Mouse (Mus musculus): ENCODE measurements around the gene Pcbp2. TPM values are rescaled to one million over a fixed set of nuclear protein-coding genes. Genes with fewer than 3 reads are reported as not detected.
A peak's percentile ranks its signal among the peaks of the same experiment; 100 is the strongest.

The Pcbp2 gene
- polyA plus RNA-seq, 1 experiment from 2014 or later = 194 TPM

- Histone ChIP-seq H3K4me2 (ENCODE audit: low read length) (peak overlapping the region; percentile 77), H3K36me3 (ENCODE audit: control insufficient read depth, insufficient read depth, low read length) (peaks cover 9% of the 10 kb centered on the region), H3K9me3 (ENCODE audit: control insufficient read depth, low read length) (no peaks in the 10 kb centered on the region), H3K27me3 (ENCODE audit: control insufficient read depth, insufficient read depth, low read length) (no peaks in the 10 kb centered on the region), H3K4me3 (ENCODE audit: control insufficient read depth in 1 of 2, insufficient read depth in 1 of 2, low read depth in 1 of 2, low read length in 2 of 2) (peak overlapping the region in 1 of 2 experiments; percentile 56; a peak in 2 of 4 replicates), H3K27ac (replicated peaks in 1 of 2; ENCODE audit: control insufficient read depth in 1 of 2, insufficient read depth in 1 of 2, low read depth in 2 of 2, low read length in 2 of 2) (peak overlapping the region in 1 of 2 experiments; percentile 70; a peak in 2 of 4 replicates), H3K4me1 (ENCODE audit: control insufficient read depth in 2 of 2, insufficient read depth in 2 of 2, low read length in 2 of 2) (peaks cover 9 to 28% of the 10 kb centered on the region in 2 experiments), H3K9ac (ENCODE audit: low read length) (peak overlapping the region; percentile 74)
- ATAC-seq (ENCODE audit: insufficient number of reproducible peaks, insufficient read depth, low FRiP score, low read depth) = no peak
- 58% methylated on average over 5 of the region's 5 CpGs for WGBS
Observed at GRCm38 (mm10) chr15:102458050-102458736, 12.1 kb upstream of the Pcbp2 start.

GRCm38 (mm10) chr15:102458904-102459317 lies 11.4 kb upstream of the Pcbp2 start, which contains the start of gene Prr13:
Gene Prr13 (plus strand): TSS chr15:102459028.
- under 1% methylated on average over 19 of the region's 19 CpGs for WGBS
- Histone ChIP-seq H3K4me3 (ENCODE audit: control insufficient read depth in 1 of 2, insufficient read depth in 1 of 2, low read depth in 1 of 2, low read length in 2 of 2) (peak within 1 kb of the TSS; percentile 37 to 56), H3K4me1 (ENCODE audit: control insufficient read depth in 2 of 2, insufficient read depth in 2 of 2, low read length in 2 of 2) (peaks cover 9 to 28% of the 10 kb centered on the region in 2 experiments), H3K4me2 (ENCODE audit: low read length) (peak within 1 kb of the TSS; percentile 77), H3K27ac (replicated peaks in 1 of 2; ENCODE audit: control insufficient read depth in 1 of 2, insufficient read depth in 1 of 2, low read depth in 2 of 2, low read length in 2 of 2) (peak within 1 kb of the TSS in 1 of 2 experiments; percentile 70; a peak in 3 of 4 replicates), H3K9ac (ENCODE audit: low read length) (peak within 1 kb of the TSS; percentile 74), H3K27me3 (ENCODE audit: control insufficient read depth, insufficient read depth, low read length) (no peaks in the 10 kb centered on the region), H3K36me3 (ENCODE audit: control insufficient read depth, insufficient read depth, low read length) (peaks cover 12% of the 10 kb centered on the region), H3K9me3 (ENCODE audit: control insufficient read depth, low read length) (no peaks in the 10 kb centered on the region)
- ATAC-seq (ENCODE audit: insufficient number of reproducible peaks, insufficient read depth, low FRiP score, low read depth) = peak; percentile 76

GRCm38 (mm10) chr15:102459381-102459780 lies 11.0 kb upstream of the Pcbp2 start:
- H3K4me3 ChIP-seq (ENCODE audit: control insufficient read depth in 1 of 2, insufficient read depth in 1 of 2, low read depth in 1 of 2, low read length in 2 of 2) = peak overlapping the region; percentile 37 to 56
- peak overlapping the region in 1 of 2 experiments; percentile 70; a peak in 2 of 4 replicates for H3K27ac ChIP-seq (replicated peaks in 1 of 2; ENCODE audit: control insufficient read depth in 1 of 2, insufficient read depth in 1 of 2, low read depth in 2 of 2, low read length in 2 of 2)
- H3K4me2 ChIP-seq (ENCODE audit: low read length) = peak overlapping the region; percentile 77
- H3K9ac ChIP-seq (ENCODE audit: low read length) = peak overlapping the region; percentile 74
- H3K36me3 ChIP-seq (ENCODE audit: control insufficient read depth, insufficient read depth, low read length) = peaks cover 12% of the 10 kb centered on the region
- 35% methylated on average over 6 of the region's 6 CpGs for WGBS
- no peaks in the 10 kb centered on the region for H3K27me3 ChIP-seq (ENCODE audit: control insufficient read depth, insufficient read depth, low read length)
- peaks cover 9 to 28% of the 10 kb centered on the region in 2 experiments for H3K4me1 ChIP-seq (ENCODE audit: control insufficient read depth in 2 of 2, insufficient read depth in 2 of 2, low read length in 2 of 2)
- no peak for ATAC-seq (ENCODE audit: insufficient number of reproducible peaks, insufficient read depth, low FRiP score, low read depth)
- no peaks in the 10 kb centered on the region for H3K9me3 ChIP-seq (ENCODE audit: control insufficient read depth, low read length)

- H3K4me2 ChIP-seq (ENCODE audit: low read length) = peak overlapping the region; percentile 77
- peaks cover 12% of the 10 kb centered on the region for H3K36me3 ChIP-seq (ENCODE audit: control insufficient read depth, insufficient read depth, low read length)
- H3K9me3 ChIP-seq (ENCODE audit: control insufficient read depth, low read length) = no peaks in the 10 kb centered on the region
- WGBS = 45% methylated on average over 5 of the region's 5 CpGs
- peak overlapping the region; percentile 12 to 56; a peak in 2 of 4 replicates for H3K4me3 ChIP-seq (ENCODE audit: control insufficient read depth in 1 of 2, insufficient read depth in 1 of 2, low read depth in 1 of 2, low read length in 2 of 2)
- peaks cover 9 to 28% of the 10 kb centered on the region in 2 experiments for H3K4me1 ChIP-seq (ENCODE audit: control insufficient read depth in 2 of 2, insufficient read depth in 2 of 2, low read length in 2 of 2)
- H3K9ac ChIP-seq (ENCODE audit: low read length) = 0 out of 2 replicates have a peak overlapping the region, but pooled peaks have one; percentile 74
- H3K27ac ChIP-seq (replicated peaks in 1 of 2; ENCODE audit: control insufficient read depth in 1 of 2, insufficient read depth in 1 of 2, low read depth in 2 of 2, low read length in 2 of 2) = peak overlapping the region in 1 of 2 experiments; percentile 28; a peak in 2 of 4 replicates
- no peaks in the 10 kb centered on the region for H3K27me3 ChIP-seq (ENCODE audit: control insufficient read depth, insufficient read depth, low read length)
- no peak for ATAC-seq (ENCODE audit: insufficient number of reproducible peaks, insufficient read depth, low FRiP score, low read depth)
Observed at GRCm38 (mm10) chr15:102459847-102460246, 10.5 kb upstream of the Pcbp2 start.

DNA sequence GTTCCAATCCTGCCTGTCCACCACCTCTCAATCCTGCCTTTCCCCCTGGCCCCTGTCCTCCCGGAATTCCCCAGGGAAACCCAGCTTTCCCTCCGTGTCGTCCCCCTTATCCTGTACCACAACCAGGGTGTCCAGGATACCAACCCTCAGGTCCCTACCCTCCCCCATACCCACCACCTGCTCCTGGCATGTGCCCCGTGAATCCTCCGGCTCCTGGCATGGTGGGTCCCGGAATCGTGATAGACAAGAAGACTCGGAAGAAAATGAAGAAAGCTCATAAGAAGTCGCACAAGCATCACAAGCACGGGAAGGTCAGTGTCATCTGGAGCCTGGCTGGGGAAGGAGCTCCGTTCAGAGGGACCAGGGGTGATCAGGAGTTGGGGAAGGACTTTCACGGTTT lies 9.9 kb upstream of the Pcbp2 start:
- peak overlapping the region; percentile 77 for H3K4me2 ChIP-seq (ENCODE audit: low read length)
- H3K9me3 ChIP-seq (ENCODE audit: control insufficient read depth, low read length) = no peaks in the 10 kb centered on the region
- H3K27me3 ChIP-seq (ENCODE audit: control insufficient read depth, insufficient read depth, low read length) = no peaks in the 10 kb centered on the region
- no peak overlapping the region for H3K9ac ChIP-seq (ENCODE audit: low read length)
- H3K36me3 ChIP-seq (ENCODE audit: control insufficient read depth, insufficient read depth, low read length) = peaks cover 12% of the 10 kb centered on the region
- no peak for ATAC-seq (ENCODE audit: insufficient number of reproducible peaks, insufficient read depth, low FRiP score, low read depth)
- no peak overlapping the region for H3K27ac ChIP-seq (replicated peaks in 1 of 2; ENCODE audit: control insufficient read depth in 1 of 2, insufficient read depth in 1 of 2, low read depth in 2 of 2, low read length in 2 of 2)
- H3K4me1 ChIP-seq (ENCODE audit: control insufficient read depth in 2 of 2, insufficient read depth in 2 of 2, low read length in 2 of 2) = peaks cover 9 to 28% of the 10 kb centered on the region in 2 experiments
- WGBS = 70% methylated on average over 12 of the region's 12 CpGs
- H3K4me3 ChIP-seq (ENCODE audit: control insufficient read depth in 1 of 2, insufficient read depth in 1 of 2, low read depth in 1 of 2, low read length in 2 of 2) = peak overlapping the region in 1 of 2 experiments; percentile 56; a peak in 1 of 4 replicates

GRCm38 (mm10) chr15:102460971-102461370 lies 9.4 kb upstream of the Pcbp2 start:
- H3K27ac ChIP-seq (replicated peaks in 1 of 2; ENCODE audit: control insufficient read depth in 1 of 2, insufficient read depth in 1 of 2, low read depth in 2 of 2, low read length in 2 of 2) = no peak overlapping the region
- peaks cover 9 to 28% of the 10 kb centered on the region in 2 experiments for H3K4me1 ChIP-seq (ENCODE audit: control insufficient read depth in 2 of 2, insufficient read depth in 2 of 2, low read length in 2 of 2)
- H3K9me3 ChIP-seq (ENCODE audit: control insufficient read depth, low read length) = no peaks in the 10 kb centered on the region
- peaks cover 12% of the 10 kb centered on the region for H3K36me3 ChIP-seq (ENCODE audit: control insufficient read depth, insufficient read depth, low read length)
- H3K27me3 ChIP-seq (ENCODE audit: control insufficient read depth, insufficient read depth, low read length) = no peaks in the 10 kb centered on the region
- peak overlapping the region; percentile 77; the same call in 1 of the 2 replicates for H3K4me2 ChIP-seq (ENCODE audit: low read length)
- peak overlapping the region; percentile 21; the same call in 1 of the 2 replicates for H3K9ac ChIP-seq (ENCODE audit: low read length)
- no peak overlapping the region for H3K4me3 ChIP-seq (ENCODE audit: control insufficient read depth in 1 of 2, insufficient read depth in 1 of 2, low read depth in 1 of 2, low read length in 2 of 2)
- no peak for ATAC-seq (ENCODE audit: insufficient number of reproducible peaks, insufficient read depth, low FRiP score, low read depth)
- WGBS = 46% methylated on average over 4 of the region's 4 CpGs

GRCm38 (mm10) chr15:102461430-102462075 lies 8.8 kb upstream of the Pcbp2 start:
- H3K9me3 ChIP-seq (ENCODE audit: control insufficient read depth, low read length) = no peaks in the 10 kb centered on the region
- 84% methylated on average over 9 of the region's 9 CpGs for WGBS
- peaks cover 12% of the 10 kb centered on the region for H3K36me3 ChIP-seq (ENCODE audit: control insufficient read depth, insufficient read depth, low read length)
- H3K4me1 ChIP-seq (ENCODE audit: control insufficient read depth in 2 of 2, insufficient read depth in 2 of 2, low read length in 2 of 2) = peaks cover 9 to 28% of the 10 kb centered on the region in 2 experiments
- no peak for ATAC-seq (ENCODE audit: insufficient number of reproducible peaks, insufficient read depth, low FRiP score, low read depth)
- no peak overlapping the region for H3K4me3 ChIP-seq (ENCODE audit: control insufficient read depth in 1 of 2, insufficient read depth in 1 of 2, low read depth in 1 of 2, low read length in 2 of 2)
- no peak overlapping the region for H3K27ac ChIP-seq (replicated peaks in 1 of 2; ENCODE audit: control insufficient read depth in 1 of 2, insufficient read depth in 1 of 2, low read depth in 2 of 2, low read length in 2 of 2)
- H3K27me3 ChIP-seq (ENCODE audit: control insufficient read depth, insufficient read depth, low read length) = no peaks in the 10 kb centered on the region
- H3K4me2 ChIP-seq (ENCODE audit: low read length) = peak overlapping the region; percentile 77; the same call in 1 of the 2 replicates
- H3K9ac ChIP-seq (ENCODE audit: low read length) = peak overlapping the region; percentile 21; the same call in 1 of the 2 replicates
